Mouse (Mus musculus) forebrain, embryonic 10.5 days (tissue): ENCODE results near the gene Vmn1r58. TPM values are rescaled to one million over a fixed set of nuclear protein-coding genes. Genes with fewer than 3 reads are reported as not detected.
"Not testable (repeated sequence)": the region's sequence is repeated elsewhere in the genome, so short reads cannot be mapped to it uniquely, and the experiment has no call there.

Experiments used
- DNase-seq: peaks from one replicate; pipeline ENCODE4 v3.0.0-alpha.2; 2017; ENCODE audit warnings: low spot score; ENCODE audit errors: extremely low spot score
- H3K27ac ChIP-seq: fragments of 300-500 bp; sonication (generic); 2 replicates; pipeline ENCODE4 v1.5.1; 2016; ENCODE audit warnings: mild to moderate bottlenecking
- H3K27me3 ChIP-seq: fragments of 300-500 bp; sonication (generic); 2 replicates; pipeline ENCODE4 v1.6.1; 2016; ENCODE audit warnings: mild to moderate bottlenecking; ENCODE audit not compliant: poor library complexity, severe bottlenecking
- H3K36me3 ChIP-seq: fragments of 300-500 bp; sonication (generic); replicated peaks from 2 replicates; pipeline ENCODE4 v1.6.1; 2016; ENCODE audit warnings: mild to moderate bottlenecking, moderate library complexity
- H3K4me1 ChIP-seq: fragments of 300-500 bp; sonication (generic); 2 replicates; pipeline ENCODE4 v1.6.1; 2016
- H3K4me3 ChIP-seq: fragments of 300-500 bp; sonication (generic); 2 replicates; pipeline ENCODE4 v1.5.1; 2016; ENCODE audit warnings: mild to moderate bottlenecking, moderate library complexity
- H3K9me3 ChIP-seq: fragments of 300-500 bp; sonication (generic); 2 replicates; pipeline ENCODE4 v1.6.1; 2016; ENCODE audit warnings: mild to moderate bottlenecking, moderate library complexity
- WGBS: fragments of 180-500 bp; shearing (Covaris S2); methylation state at CpG from one replicate; pipeline ENCODE4 v1.1.7; 2016; 5-methylcytosine and 5-hydroxymethylcytosine counted together
- polyA plus RNA-seq: library from polyadenylated mRNA; unstranded; fragments of >200 nt; fragmentation: Nextera tagmentation; extraction: Ambion mirVana; gene quantifications from 2 replicates; pipeline ENCODE4 v1.2.1, GENCODE M21; 2016

Gene Vmn1r58
- polyA plus RNA-seq, result not detected in 2 replicates

DNA sequence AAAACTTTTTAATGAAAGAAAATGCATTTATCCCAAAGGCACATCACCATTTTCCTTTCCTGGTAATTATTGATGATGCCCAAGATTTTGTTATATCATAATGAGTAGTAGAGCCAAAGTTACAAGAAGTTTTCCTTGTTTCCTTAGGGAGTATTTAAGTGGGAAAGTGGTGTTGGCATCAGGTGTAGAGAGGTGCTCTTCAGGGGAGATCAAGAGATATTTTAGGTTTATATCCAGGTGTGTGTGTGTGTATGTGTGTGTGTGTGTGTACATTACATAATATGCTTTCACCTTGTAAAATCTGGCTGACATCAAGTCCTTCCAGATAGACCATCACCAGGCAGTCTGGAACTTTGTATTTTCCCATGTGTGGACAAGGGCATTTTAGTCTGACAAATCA lies at the start of gene Vmn1r58:
TSS of gene Vmn1r58 (minus strand) at position 101 of the 400 bp plus-strand sequence.
- H3K27ac ChIP-seq, H3K36me3 ChIP-seq, DNase-seq, H3K4me3 ChIP-seq, H3K4me1 ChIP-seq, H3K27me3 ChIP-seq: not testable (repeated sequence)
- H3K9me3 ChIP-seq, result peaks cover 23% of the 10 kb centered on the region

- no peaks in the 10 kb centered on the region for H3K27me3 ChIP-seq
- peaks cover 52% of the 10 kb centered on the region for H3K9me3 ChIP-seq
- DNase-seq, result no peak
- no peaks in the 10 kb centered on the region for H3K4me1 ChIP-seq
- no peak within 1 kb of the TSS for H3K4me3 ChIP-seq
- H3K36me3 ChIP-seq, result no peaks in the 10 kb centered on the region
- no peak within 1 kb of the TSS for H3K27ac ChIP-seq
Measured at GRCm38 (mm10) chr7:5456674-5457073, 43.5 kb upstream of the Vmn1r58 start, which contains the start of gene Vmn1r59. Gene Vmn1r59 (minus strand): TSS chr7:5456774.

GRCm38 (mm10) chr7:5454011-5454410 lies 40.8 kb upstream of the Vmn1r58 start:
- not testable (repeated sequence) for DNase-seq, H3K4me1 ChIP-seq, H3K4me3 ChIP-seq, H3K27ac ChIP-seq, H3K36me3 ChIP-seq, H3K27me3 ChIP-seq
- H3K9me3 ChIP-seq, result peaks cover 63% of the 10 kb centered on the region
- 73% methylated on average over 3 of the region's 3 CpGs for WGBS

DNA sequence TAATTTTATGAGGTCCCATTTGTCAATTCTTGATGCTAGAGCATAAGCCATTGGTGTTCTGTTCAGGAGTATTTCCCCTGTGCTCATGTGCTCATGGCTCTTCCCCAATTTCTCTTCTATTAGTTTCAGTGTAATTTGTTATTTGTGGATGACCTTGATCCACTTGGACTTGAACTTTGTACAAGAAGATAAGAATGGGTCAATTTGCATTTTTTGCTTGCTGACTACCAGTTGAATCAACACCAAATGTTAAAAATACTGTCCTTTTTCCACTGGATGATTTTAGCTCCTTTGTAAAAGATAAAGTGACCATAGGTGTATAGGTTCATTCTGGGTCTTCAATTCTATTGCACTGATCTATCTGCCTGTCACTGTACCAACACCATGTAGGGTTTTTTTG lies 35.4 kb upstream of the Vmn1r58 start:
- H3K4me1 ChIP-seq, result no peaks in the 10 kb centered on the region
- H3K27me3 ChIP-seq, result no peaks in the 10 kb centered on the region
- no peak overlapping the region for H3K4me3 ChIP-seq
- peaks cover 40% of the 10 kb centered on the region for H3K9me3 ChIP-seq
- DNase-seq, result no peak
- H3K36me3 ChIP-seq, result no peaks in the 10 kb centered on the region
- no peak overlapping the region for H3K27ac ChIP-seq

- no peaks in the 10 kb centered on the region for H3K4me1 ChIP-seq
- H3K27me3 ChIP-seq, result no peaks in the 10 kb centered on the region
- H3K36me3 ChIP-seq, result no peaks in the 10 kb centered on the region
- WGBS, result 42% methylated on average over 2 of the region's 2 CpGs
- peaks cover 61% of the 10 kb centered on the region for H3K9me3 ChIP-seq
- H3K27ac ChIP-seq, result no peak overlapping the region
- H3K4me3 ChIP-seq, result no peak overlapping the region
- DNase-seq, result no peak
Measured at GRCm38 (mm10) chr7:5406201-5406600, 7.0 kb downstream of the Vmn1r58 start.

- Histone ChIP-seq H3K4me1 (no peaks in the 10 kb centered on the region), H3K27me3 (no peaks in the 10 kb centered on the region), H3K27ac (no peak overlapping the region), H3K9me3 (peaks cover 56% of the 10 kb centered on the region), H3K4me3 (no peak overlapping the region), H3K36me3 (no peaks in the 10 kb centered on the region)
- WGBS, result 89% methylated on average over 2 of the region's 2 CpGs
- no peak for DNase-seq
Measured at GRCm38 (mm10) chr7:5366724-5367123, 46.5 kb downstream of the Vmn1r58 start.

- no peak for DNase-seq
- Histone ChIP-seq H3K9me3 (peaks cover 78% of the 10 kb centered on the region), H3K27ac (no peak overlapping the region), H3K4me3 (no peak overlapping the region), H3K36me3 (no peaks in the 10 kb centered on the region), H3K4me1 (no peaks in the 10 kb centered on the region), H3K27me3 (no peaks in the 10 kb centered on the region)
- WGBS, result 94% methylated on average over 5 of the region's 5 CpGs
Measured at GRCm38 (mm10) chr7:5363599-5363998, 49.6 kb downstream of the Vmn1r58 start.

Other genes starting within 250 kb of the Vmn1r58 start
- not detected in 2 replicates for gene Vmn1r56, start 216.6 kb downstream of the Vmn1r58 start, polyA plus RNA-seq
- not detected in 2 replicates for gene Vmn1r57, start 194.9 kb downstream of the Vmn1r58 start, polyA plus RNA-seq
- not detected in 2 replicates for gene Gm5065, start 62.9 kb downstream of the Vmn1r58 start, polyA plus RNA-seq
- gene Nlrp2, start 62.4 kb downstream of the Vmn1r58 start, polyA plus RNA-seq, result not detected in 2 replicates
- not detected in 2 replicates for gene Vmn1r59, start 43.4 kb upstream of the Vmn1r58 start, polyA plus RNA-seq
- not detected in 2 replicates for gene Vmn2r28, start 80.6 kb upstream of the Vmn1r58 start, polyA plus RNA-seq
- gene Vmn1r60, start 133.9 kb upstream of the Vmn1r58 start, polyA plus RNA-seq, result not detected in 2 replicates
- not detected in 2 replicates for gene Vmn1r61, start 199.9 kb upstream of the Vmn1r58 start, polyA plus RNA-seq